Mouse (Mus musculus): ENCODE data around the gene Gramd1b.

DNA sequence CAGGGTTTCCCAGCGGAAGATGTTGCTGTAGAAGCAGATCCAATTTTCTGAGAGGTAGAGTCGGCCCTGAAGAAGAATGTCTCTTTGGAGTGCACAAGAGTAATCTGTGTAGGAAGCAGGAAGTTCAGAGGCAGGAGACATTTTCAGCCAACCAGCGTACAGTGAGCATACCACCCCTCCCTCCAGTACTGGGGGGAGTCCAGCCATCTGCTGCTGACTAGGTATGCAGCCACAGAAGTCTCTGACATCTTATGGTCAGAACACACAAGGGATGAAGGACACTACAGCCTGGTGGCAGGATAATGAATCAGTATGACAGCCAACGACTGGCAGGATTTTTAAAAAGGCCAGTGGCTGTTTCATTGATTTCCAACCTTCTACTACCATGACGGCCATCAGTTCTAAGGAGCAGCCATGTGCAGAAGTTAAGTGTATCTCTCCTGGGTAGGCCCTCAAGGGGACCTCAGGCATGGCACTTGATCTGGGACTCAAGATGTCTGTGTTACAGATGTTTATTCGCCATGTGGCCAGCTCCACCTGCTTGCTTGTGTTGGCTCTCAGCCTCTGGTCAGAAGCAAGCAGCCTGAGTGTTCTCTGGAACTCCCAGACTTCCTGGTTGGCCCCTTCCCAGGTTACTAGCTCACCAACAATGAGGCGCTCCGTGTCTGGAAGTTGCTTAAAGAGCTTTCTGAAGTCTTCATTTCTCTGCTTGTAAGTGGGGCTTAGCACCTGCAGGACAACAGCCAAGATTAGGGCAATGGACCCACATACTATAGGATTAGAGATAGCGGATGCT, 214.1 kb downstream of the Gramd1b start:
- TF ChIP-seq POLR2A (IDR thresholded peaks at IDR 0.05; ENCODE audit: borderline replicate concordance, extremely low read depth, insufficient read depth, insufficient read length, poor library complexity, severe bottlenecking), result no peak
- no peak for TF ChIP-seq CTCF (IDR thresholded peaks at IDR 0.05; ENCODE audit: borderline replicate concordance, extremely low read depth, insufficient read depth, insufficient read length)

Data from brain, embryonic 14.5 days (tissue).